Mouse (Mus musculus): ENCODE results near the gene Shkbp1.

DNA sequence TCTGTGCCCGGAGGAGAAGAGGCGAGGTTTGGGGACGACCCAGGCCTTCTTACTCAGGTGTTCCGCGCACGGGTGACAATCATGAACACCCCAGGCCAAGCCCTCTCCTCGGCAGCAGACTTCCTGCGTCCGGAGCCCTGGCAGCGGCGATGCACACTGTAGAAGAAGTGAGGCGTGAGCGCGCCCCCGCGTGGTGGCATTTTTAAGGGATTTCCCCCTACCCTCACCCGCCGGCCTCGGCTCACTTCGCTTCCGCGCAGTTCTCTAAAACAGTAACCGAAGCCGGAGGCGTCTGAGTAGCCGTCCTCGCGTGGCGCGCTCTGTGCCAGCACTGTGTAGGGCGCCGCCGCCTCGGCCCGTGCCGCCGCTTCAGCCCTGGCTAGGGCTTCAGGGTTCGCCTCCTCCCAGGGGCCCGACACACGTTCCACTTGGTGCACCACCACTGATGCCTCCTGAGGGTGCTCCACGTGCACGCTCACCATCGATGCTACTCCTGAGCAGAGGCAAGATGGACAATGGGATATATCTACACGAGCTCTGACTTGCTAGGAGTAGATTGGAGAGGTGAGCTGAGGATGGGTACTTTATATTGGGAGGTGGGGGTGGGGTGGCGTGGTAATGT lies 26.4 kb downstream of the Shkbp1 start:
- peak; percentile 79 for TF ChIP-seq CTCF (IDR thresholded peaks at IDR 0.05; ENCODE audit: low read depth)
- no peak for TF ChIP-seq EP300 (IDR thresholded peaks at IDR 0.05; ENCODE audit: low read depth)
